Mouse (Mus musculus) heart, postnatal 0 days (tissue): Measurements from ENCODE around the gene Lrrc59.

Experiments used
- CTCF ChIP-seq: IDR thresholded peaks from 2 replicates; pipeline ENCODE4 v1.5.1; 2016; ENCODE audit warnings: antibody characterized with exemption, control low read depth, low read depth
- EP300 ChIP-seq: IDR thresholded peaks from 2 replicates; pipeline ENCODE4 v1.6.1; 2016; ENCODE audit warnings: antibody characterized with exemption, low read depth

GRCm38 (mm10) chr11:94587511-94587910 is 42.1 kb upstream of the Lrrc59 start:
- no peak for TF ChIP-seq EP300
- TF ChIP-seq CTCF = no peak
